Mouse (Mus musculus): Measurements from ENCODE around the gene Crybg2.

Gene Crybg2

GRCm38 (mm10) chr4:134060135-134060865, at the start of gene Crybg2:
Gene Crybg2, plus strand, starts transcription at chr4:134060815.
- DNase-seq (ENCODE audit: low spot score), result no peak

DNA sequence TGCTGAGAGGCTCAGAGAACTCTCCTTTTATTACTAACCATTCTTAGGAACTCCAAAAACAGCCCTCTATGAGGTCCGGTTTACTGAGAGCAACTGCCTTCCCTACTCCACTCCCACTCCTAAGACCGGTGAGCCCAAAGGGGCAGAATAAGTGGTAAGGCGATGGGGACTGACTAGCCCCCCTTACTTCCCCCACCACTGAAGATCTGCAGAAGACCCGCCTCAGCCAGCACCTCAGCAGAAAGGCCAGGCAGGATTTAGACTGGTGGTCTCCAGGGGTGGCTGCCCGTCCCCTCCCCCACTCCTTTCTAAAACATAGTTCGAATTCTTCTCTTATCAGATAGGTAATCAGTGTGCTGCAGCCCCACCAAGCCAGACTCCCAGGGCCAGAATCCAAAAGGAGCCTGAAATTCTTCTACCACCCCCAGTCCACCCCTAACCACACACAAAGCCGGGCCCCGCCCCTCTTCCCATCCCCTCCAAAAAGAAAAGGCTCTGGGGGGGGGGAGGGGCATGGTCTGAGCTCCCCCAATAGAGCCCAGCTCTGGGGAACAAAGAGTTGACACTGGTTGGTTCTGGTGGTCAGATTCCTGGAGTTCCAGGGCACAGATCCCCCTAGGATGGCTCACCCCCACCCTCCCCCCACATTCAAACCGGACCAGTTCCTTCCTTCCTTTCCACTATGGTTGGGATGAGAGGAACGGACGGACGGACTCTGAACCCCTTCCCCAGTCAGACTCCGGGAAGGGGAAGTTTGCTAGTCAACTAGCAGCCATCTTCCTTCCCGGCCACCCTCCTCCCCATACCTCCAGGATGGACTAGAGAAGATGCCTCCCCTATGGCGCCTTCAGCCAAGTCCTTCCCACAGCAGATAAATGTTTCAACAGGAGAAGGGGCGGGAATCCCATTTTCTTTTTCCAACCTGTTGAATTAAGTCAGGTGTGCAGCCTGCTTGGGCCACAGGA, 48.9 kb upstream of the Crybg2 start:
- no peak for DNase-seq (ENCODE audit: low spot score)

GRCm38 (mm10) chr4:134012858-134013528, 47.6 kb upstream of the Crybg2 start:
- DNase-seq (ENCODE audit: low spot score), result no peak

GRCm38 (mm10) chr4:134016208-134016607, 44.4 kb upstream of the Crybg2 start:
- no peak for DNase-seq (ENCODE audit: low spot score)

- DNase-seq (ENCODE audit: low spot score), result no peak
These were observed 43.8 kb upstream of the Crybg2 start for GRCm38 (mm10) chr4:134016767-134017166.

- DNase-seq (ENCODE audit: low spot score), result no peak
These were observed 43.3 kb upstream of the Crybg2 start for GRCm38 (mm10) chr4:134017201-134017865.

DNA sequence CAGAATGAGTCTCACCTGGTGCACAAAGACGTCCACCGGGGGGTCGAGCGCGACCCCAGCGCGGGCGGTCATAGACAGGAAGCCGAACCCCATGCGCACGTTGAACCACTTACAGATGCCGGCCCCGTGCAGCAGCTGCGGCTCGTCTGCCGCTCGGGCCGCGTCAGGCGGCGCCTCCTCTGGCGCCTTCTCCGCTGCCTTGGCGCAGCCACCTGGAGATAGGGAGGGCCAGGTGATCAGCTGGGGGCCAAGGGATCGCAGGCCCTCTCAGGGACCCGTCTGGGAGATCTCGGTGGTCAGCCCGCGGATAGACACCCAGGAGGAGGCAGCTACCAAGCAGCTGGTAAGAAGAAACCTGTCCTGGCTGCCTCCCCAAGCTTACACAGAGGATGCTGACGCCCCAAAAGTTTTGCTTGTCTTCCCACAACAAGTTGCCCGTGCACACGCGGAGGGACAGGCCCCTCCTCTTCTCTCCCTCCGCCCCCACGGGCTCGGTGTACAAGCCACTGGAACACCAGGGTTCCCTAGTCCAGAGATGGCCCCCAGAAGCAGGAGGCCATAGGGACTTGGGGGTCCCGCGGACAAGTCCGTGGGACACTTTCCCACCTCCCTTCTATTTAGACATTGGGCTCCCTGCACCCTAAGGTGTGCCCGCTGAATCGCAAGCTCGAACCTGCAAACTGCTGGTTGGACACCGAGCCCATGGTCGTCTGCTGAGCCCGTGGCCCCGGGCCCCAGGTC, 42.4 kb upstream of the Crybg2 start:
- DNase-seq (ENCODE audit: low spot score), result no peak

- no peak for DNase-seq (ENCODE audit: low spot score)
These were observed 41.9 kb upstream of the Crybg2 start, which contains the start of gene Lin28a for GRCm38 (mm10) chr4:134018779-134019145. Gene Lin28a, minus strand, starts transcription at chr4:134018841.

GRCm38 (mm10) chr4:134019210-134019609, 41.4 kb upstream of the Crybg2 start:
- DNase-seq (ENCODE audit: low spot score), result no peak

DNA sequence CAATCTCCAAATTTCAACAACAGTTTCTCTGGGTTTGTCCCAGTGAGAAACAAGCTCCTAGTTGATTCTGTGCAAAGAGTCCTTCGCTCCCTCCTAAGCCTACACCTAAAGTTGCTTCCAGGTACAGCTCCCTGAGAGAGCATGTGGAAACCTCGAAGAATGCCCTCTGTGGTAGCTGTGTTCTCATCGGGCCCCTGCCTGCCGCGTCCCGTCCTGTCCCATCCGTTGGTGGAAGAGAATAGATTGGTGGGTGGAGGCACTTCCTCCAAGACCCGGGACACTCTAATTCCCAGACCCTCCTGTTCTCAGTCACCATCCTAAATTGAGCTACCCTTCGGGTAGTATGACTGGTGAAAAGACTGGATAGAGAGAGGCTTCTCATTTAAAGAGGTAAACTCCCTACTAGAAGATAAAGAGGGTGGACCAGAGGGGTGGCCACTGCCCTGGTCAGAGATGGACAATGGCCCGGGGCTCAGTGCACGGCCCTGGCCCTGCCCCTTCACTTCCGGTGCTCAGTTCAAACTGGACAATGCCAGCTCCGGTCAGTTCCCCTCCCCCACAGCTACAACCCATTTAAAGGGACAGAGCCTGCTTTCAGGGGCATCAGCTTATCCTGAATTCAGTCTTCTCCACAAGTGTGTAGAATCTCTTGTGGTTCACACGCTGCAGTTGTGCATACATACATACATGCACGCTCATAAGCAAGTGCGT, 40.8 kb upstream of the Crybg2 start:
- DNase-seq (ENCODE audit: low spot score), result no peak

DNA sequence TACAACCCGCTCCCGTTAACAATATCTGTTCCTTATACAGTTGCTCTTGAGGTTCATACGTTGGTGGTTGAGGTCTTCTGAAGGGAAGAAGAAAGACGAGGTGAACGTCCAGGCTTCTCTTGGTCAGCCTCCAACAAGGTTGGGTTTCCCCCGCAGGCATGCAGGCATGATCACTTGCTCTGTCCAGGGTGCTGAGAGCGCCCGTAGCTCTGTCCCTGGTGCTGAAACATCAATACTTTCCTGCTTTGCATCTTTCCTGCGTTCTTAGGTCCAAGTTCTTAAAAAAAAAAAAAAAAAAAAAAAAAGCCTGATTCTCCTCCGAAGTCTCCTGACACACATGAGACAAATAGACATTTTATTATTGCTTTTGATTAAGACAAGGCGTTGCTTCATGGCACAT, 40.0 kb upstream of the Crybg2 start:
- DNase-seq (ENCODE audit: low spot score), result peak; percentile 16

GRCm38 (mm10) chr4:134025802-134026201, 34.8 kb upstream of the Crybg2 start:
- no peak for DNase-seq (ENCODE audit: low spot score)

DNA sequence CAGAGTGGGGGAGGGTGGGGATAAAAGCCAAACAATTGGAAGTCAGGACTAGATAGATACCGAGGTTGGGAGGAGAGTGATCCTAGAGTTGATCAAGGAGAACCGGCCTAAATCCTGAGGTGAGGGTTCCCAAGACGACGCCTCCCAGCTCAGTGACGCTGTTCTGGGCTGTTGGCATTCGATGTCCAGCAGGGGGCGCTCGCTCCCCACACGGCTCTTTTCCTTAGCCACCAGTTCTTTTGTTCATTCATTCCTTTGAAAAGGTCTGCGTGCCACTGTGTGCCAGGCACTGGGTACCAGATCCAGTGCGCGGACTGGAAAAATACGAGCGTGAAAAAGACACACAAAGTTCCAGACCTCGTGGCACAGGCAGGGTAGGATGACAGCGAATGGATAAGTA, 24.7 kb upstream of the Crybg2 start:
- peak; percentile 31 for DNase-seq (ENCODE audit: low spot score)

DNA sequence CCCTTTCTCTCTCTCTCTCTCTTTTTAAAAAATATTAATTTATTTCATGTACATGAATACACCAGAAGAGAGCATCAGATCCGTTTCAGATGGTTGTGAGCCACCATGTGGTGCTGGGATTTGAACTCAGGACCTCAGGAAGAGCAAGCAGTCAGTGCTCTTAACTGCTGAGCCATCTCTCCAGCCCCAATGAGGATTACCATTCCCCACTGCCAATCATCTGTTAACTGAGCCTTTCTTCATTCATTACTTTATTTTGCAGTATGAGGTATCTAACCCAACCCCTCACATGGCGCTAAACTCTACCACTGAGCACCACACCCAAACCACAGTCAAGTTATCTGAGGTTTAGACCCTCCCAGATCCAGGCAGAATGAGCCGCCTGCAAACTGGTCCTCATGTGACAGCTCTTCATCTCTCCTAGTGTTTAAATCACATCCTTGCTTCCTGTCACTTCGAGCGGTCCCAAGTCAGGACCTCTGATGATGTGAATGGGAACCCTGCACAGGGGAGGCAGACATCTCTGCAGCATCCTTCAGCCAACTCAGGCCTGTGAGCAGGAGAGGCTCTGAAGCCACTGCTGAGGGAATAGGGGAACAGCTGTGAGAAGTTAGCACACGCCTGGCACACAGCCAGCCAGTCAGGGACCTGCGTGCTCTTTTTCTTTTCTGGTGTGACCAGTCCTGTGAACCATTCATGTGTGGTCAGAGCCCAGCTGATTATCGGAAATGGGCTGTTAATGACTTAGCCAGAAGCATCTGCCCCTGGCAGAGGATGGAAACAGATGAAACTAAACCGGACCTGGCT, 19.1 kb upstream of the Crybg2 start:
- no peak for DNase-seq (ENCODE audit: low spot score)

GRCm38 (mm10) chr4:134043041-134043440, 17.6 kb upstream of the Crybg2 start:
- no peak for DNase-seq (ENCODE audit: low spot score)

DNA sequence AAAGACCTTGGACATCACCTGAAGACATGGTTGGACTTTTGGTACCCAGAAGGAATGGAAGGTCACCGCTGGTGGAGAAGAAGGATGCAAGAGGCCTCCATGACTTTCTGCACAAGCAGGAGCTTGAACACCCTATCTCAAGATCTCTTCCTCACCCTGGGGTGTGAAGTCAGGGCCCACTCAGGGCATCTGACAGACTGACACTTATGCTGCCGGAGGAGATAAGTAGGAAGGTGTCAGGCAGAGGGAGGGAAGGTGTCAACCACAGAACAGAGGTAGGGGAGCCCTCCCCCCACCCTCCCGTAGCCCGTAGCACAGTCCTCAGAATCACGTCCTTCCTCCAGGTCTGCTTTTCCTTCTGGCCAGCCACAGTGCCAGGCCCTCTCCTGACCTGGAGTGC, 13.0 kb upstream of the Crybg2 start:
- DNase-seq (ENCODE audit: low spot score), result no peak

GRCm38 (mm10) chr4:134051912-134052311, 8.7 kb upstream of the Crybg2 start:
- no peak for DNase-seq (ENCODE audit: low spot score)

DNA sequence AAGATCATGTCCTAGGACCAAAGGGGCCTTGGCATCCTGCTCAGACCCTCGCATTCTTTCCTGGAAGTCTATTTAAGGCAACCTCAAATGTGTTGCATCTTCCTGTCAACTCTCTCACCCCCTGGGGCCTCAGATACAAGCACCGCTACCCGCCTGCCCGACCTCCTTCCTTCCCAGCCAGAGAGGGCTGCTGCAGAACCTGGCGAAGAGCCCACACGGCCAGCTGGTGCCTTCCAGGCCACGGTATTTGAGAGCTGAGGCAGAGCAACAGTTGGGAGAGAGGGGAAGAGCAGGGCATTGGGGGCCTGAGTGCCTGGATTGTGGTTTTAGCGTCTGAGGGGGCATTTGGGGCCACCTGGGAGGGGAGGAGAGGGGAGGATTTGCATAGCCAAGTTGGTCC, 8.1 kb upstream of the Crybg2 start:
- no peak for DNase-seq (ENCODE audit: low spot score)

- no peak for DNase-seq (ENCODE audit: low spot score)
These were observed 7.1 kb upstream of the Crybg2 start, which contains the start of gene Zfp683 for GRCm38 (mm10) chr4:134053538-134053937. Gene Zfp683, plus strand, starts transcription at chr4:134053838.

Data from ovary, adult 18-20 months (tissue).